Mouse (Mus musculus): Measurements from ENCODE around the gene Prl7c1. TPM values are rescaled to one million over a fixed set of nuclear protein-coding genes. Genes with fewer than 3 reads are reported as not detected.

Prl7c1 gene
- total and polyA plus RNA-seq, 2 experiments from 2014 or later: not detected

Other genes with a start within 250 kb of the Prl7c1 start
- not detected in 2 replicates for gene Prl8a9, start 216.2 kb downstream of the Prl7c1 start, total RNA-seq (2014; rRNA removed; ENCODE audit: low replicate concordance)
- gene Prl8a9, start 216.2 kb downstream of the Prl7c1 start, polyA plus RNA-seq (2015; fragmentation: Nextera tagmentation; extraction: Ambion mirVana): not detected in 2 replicates
- not detected in 2 replicates for gene Prl8a1, start 198.6 kb downstream of the Prl7c1 start, total RNA-seq (2014; rRNA removed; ENCODE audit: low replicate concordance)
- not detected in 2 replicates for gene Prl8a1, start 198.6 kb downstream of the Prl7c1 start, polyA plus RNA-seq (2015; fragmentation: Nextera tagmentation; extraction: Ambion mirVana)
- gene Prl7b1, start 170.2 kb downstream of the Prl7c1 start, total RNA-seq (2014; rRNA removed; ENCODE audit: low replicate concordance): not detected in 2 replicates
- not detected in 2 replicates for gene Prl7b1, start 170.2 kb downstream of the Prl7c1 start, polyA plus RNA-seq (2015; fragmentation: Nextera tagmentation; extraction: Ambion mirVana)
- not detected in 2 replicates for gene Prl7a1, start 138.3 kb downstream of the Prl7c1 start, total RNA-seq (2014; rRNA removed; ENCODE audit: low replicate concordance)
- not detected in 2 replicates for gene Prl7a1, start 138.3 kb downstream of the Prl7c1 start, polyA plus RNA-seq (2015; fragmentation: Nextera tagmentation; extraction: Ambion mirVana)
- not detected in 2 replicates for gene Prl7a2, start 112.8 kb downstream of the Prl7c1 start, total RNA-seq (2014; rRNA removed; ENCODE audit: low replicate concordance)
- not detected in 2 replicates for gene Prl7a2, start 112.8 kb downstream of the Prl7c1 start, polyA plus RNA-seq (2015; fragmentation: Nextera tagmentation; extraction: Ambion mirVana)
- not detected in 2 replicates for gene Prl7d1, start 64.1 kb downstream of the Prl7c1 start, total RNA-seq (2014; rRNA removed; ENCODE audit: low replicate concordance)
- gene Prl7d1, start 64.1 kb downstream of the Prl7c1 start, polyA plus RNA-seq (2015; fragmentation: Nextera tagmentation; extraction: Ambion mirVana): not detected in 2 replicates
- gene Prl2a1, start 20.9 kb upstream of the Prl7c1 start, total RNA-seq (2014; rRNA removed; ENCODE audit: low replicate concordance): not detected in 2 replicates
- not detected in 2 replicates for gene Prl2a1, start 20.9 kb upstream of the Prl7c1 start, polyA plus RNA-seq (2015; fragmentation: Nextera tagmentation; extraction: Ambion mirVana)
- gene Prl2c1, start 68.5 kb upstream of the Prl7c1 start, total RNA-seq (2014; rRNA removed; ENCODE audit: low replicate concordance): not detected in 2 replicates
- not detected in 2 replicates for gene Prl2c1, start 68.5 kb upstream of the Prl7c1 start, polyA plus RNA-seq (2015; fragmentation: Nextera tagmentation; extraction: Ambion mirVana)
- gene Prl4a1, start 235.4 kb upstream of the Prl7c1 start, total RNA-seq (2014; rRNA removed; ENCODE audit: low replicate concordance): not detected in 2 replicates
- gene Prl4a1, start 235.4 kb upstream of the Prl7c1 start, polyA plus RNA-seq (2015; fragmentation: Nextera tagmentation; extraction: Ambion mirVana): not detected in 2 replicates